Mouse (Mus musculus) ES-E14 (cell line): Measurements from ENCODE around the gene Fgf11.

ENCODE experiments used
- CHD2 ChIP-seq: IDR thresholded peaks from 2 replicates; pipeline ENCODE4 v1.6.1; 2014; ENCODE audit warnings: mild to moderate bottlenecking, low read depth, low read length, inconsistent platforms
- HCFC1 ChIP-seq: IDR thresholded peaks from 2 replicates; pipeline ENCODE4 v1.6.1; 2012; ENCODE audit warnings: low read length, inconsistent platforms, borderline replicate concordance; ENCODE audit not compliant: insufficient read depth
- ZC3H11A ChIP-seq: IDR thresholded peaks from 2 replicates; pipeline ENCODE4 v1.6.1; 2012; ENCODE audit warnings: low read depth, mild to moderate bottlenecking, inconsistent platforms, low read length, borderline replicate concordance
- ZNF384 ChIP-seq: IDR thresholded peaks from 2 replicates; pipeline ENCODE4 v1.6.1; 2012; ENCODE audit warnings: low read depth, low read length, inconsistent platforms

GRCm38 (mm10) chr11:69803786-69804651 lies 2.4 kb upstream of the Fgf11 start:
- no peak for TF ChIP-seq HCFC1
- no peak for TF ChIP-seq ZC3H11A
- no peak for TF ChIP-seq CHD2
- no peak for TF ChIP-seq ZNF384
